ENCODE assay signal across 8 mouse cellular contexts in the genomic region with DNA sequence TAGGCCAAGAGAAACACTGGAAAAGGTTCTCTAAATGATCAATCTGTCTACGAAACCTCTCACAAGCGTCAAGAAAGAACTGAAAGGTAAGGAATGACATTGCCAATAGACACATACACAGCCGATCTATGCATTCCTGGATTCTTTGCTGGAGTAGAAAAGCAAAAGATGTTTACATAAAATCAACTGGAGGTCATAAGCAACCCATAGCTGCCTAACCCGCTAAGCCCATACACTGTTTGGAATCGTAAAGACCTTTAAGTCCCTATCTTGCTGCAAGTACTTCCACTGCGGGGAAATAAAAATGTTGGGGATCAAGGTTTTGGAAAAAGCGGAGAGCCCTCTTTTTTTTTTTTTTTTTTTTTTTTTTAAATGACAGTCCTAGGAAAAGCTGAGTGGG. TPM values are rescaled to one million over a fixed set of nuclear protein-coding genes. Genes with fewer than 3 reads are reported as not detected.
DNase-seq lines count a peak whose midpoint lies in the region; ATAC-seq and TF ChIP-seq lines count a peak whose summit lies in the region.

No protein-coding gene starts in this region.

- ATAC-seq in forebrain, embryonic 15.5 days (replicated peaks): no peak
- no peak for ATAC-seq in liver, embryonic 16.5 days (ENCODE audit: low read depth)
- ATAC-seq in frontal cortex, adult (ENCODE audit: low TSS enrichment): no peak

- no peak for TF ChIP-seq POLR2A in CH12.LX (IDR thresholded peaks at IDR 0.05; ENCODE audit: low read depth, low read length)

- 35% methylated on average over 7 of the region's 7 CpGs for WGBS in heart, embryonic 10.5 days
- WGBS in forebrain, embryonic 15.5 days: 41% methylated on average over 7 of the region's 7 CpGs
- whole genome bisulfite sequencing in liver, embryonic 16.5 days (ENCODE audit: insufficient replicate concordance): 25% methylated on average over 7 of the region's 7 CpGs

- DNase-seq in heart, embryonic 10.5 days (ENCODE audit: low spot score): no peak
- no peak for DNase-seq in heart, adult 11 months
- no peak for DNase-seq in CH12.LX (ENCODE audit: extremely low read depth)
- no peak for DNase-seq in left cerebral cortex, adult 8-10 months (ENCODE audit: low spot score in 2 of 2)
- no peak for DNase-seq in cerebellum, postnatal 10 days

- no peaks in the 10 kb centered on the region for H3K27me3 ChIP-seq in heart, embryonic 10.5 days (ENCODE audit: insufficient read depth, poor library complexity, severe bottlenecking)
- no peaks in the 10 kb centered on the region for H3K27me3 ChIP-seq in CH12.LX (replicated peaks)
- no peaks in the 10 kb centered on the region for H3K27me3 ChIP-seq in forebrain, embryonic 15.5 days
- no peaks in the 10 kb centered on the region for H3K27me3 ChIP-seq in liver, embryonic 16.5 days (ENCODE audit: control insufficient read depth, insufficient read depth, low read depth, low read length)

- H3K27ac ChIP-seq in heart, embryonic 10.5 days: peak overlapping the region; percentile 91
- no peak overlapping the region for H3K27ac ChIP-seq in CH12.LX (ENCODE audit: insufficient read depth, low read depth)
- no peak overlapping the region for H3K27ac ChIP-seq in forebrain, embryonic 15.5 days (replicated peaks)
- H3K27ac ChIP-seq in liver, embryonic 16.5 days (ENCODE audit: low read length): peak overlapping the region; percentile 96

- TF ChIP-seq RAD21 in CH12.LX (IDR thresholded peaks at IDR 0.05; ENCODE audit: low read depth, low read length): no peak

- H3K4me2 ChIP-seq in CH12.LX (ENCODE audit: insufficient read depth, low read depth, poor library complexity, severe bottlenecking): peak overlapping the region; percentile 97
- H3K4me2 ChIP-seq in forebrain, embryonic 15.5 days (replicated peaks): peak overlapping the region; percentile 58
- H3K4me2 ChIP-seq in liver, embryonic 16.5 days (ENCODE audit: low read depth, low read length): peak overlapping the region; percentile 74

- in situ Hi-C loops in CH12.LX (cut with MboI; ENCODE audit: low pct_ligation_motif_present, low pct_unique_long_range_greater_than_20kb, low sequenced_read_pairs): no loop called here

- peaks cover 27% of the 10 kb centered on the region for H3K4me1 ChIP-seq in heart, embryonic 10.5 days
- peaks cover 9 to 59% of the 10 kb centered on the region in 2 experiments; a peak in 3 of 4 replicates for H3K4me1 ChIP-seq in CH12.LX (ENCODE audit: control insufficient read depth in 1 of 2, insufficient read depth in 2 of 2)
- peaks cover 37% of the 10 kb centered on the region for H3K4me1 ChIP-seq in forebrain, embryonic 15.5 days
- H3K4me1 ChIP-seq in liver, embryonic 16.5 days (ENCODE audit: control insufficient read depth, low read depth, low read length): peaks cover 37% of the 10 kb centered on the region

- TF ChIP-seq CTCF in CH12.LX (conservative IDR thresholded peaks at IDR 0.05 in 1 of 2, IDR thresholded peaks at IDR 0.05 in 1 of 2; ENCODE audit: low read depth in 2 of 2, low read length in 2 of 2): no peak

- peak overlapping the region; percentile 87 for H3K4me3 ChIP-seq in heart, embryonic 10.5 days
- H3K4me3 ChIP-seq in CH12.LX (replicated peaks in 1 of 3; ENCODE audit: low read depth in 2 of 3, low read length in 2 of 3, poor library complexity in 1 of 3): peak overlapping the region; percentile 68 to 96 (median 95)
- H3K4me3 ChIP-seq in forebrain, embryonic 15.5 days: peak overlapping the region; percentile 83
- H3K4me3 ChIP-seq in liver, embryonic 16.5 days (ENCODE audit: low read depth, low read length): peak overlapping the region; percentile 96

- no peak for TF ChIP-seq EP300 in CH12.LX (IDR thresholded peaks at IDR 0.05; ENCODE audit: low read length)

- no peaks in the 10 kb centered on the region for H3K9me3 ChIP-seq in heart, embryonic 10.5 days
- H3K9me3 ChIP-seq in CH12.LX (replicated peaks; ENCODE audit: low read length): no peaks in the 10 kb centered on the region
- H3K9me3 ChIP-seq in forebrain, embryonic 15.5 days: no peaks in the 10 kb centered on the region
- H3K9me3 ChIP-seq in liver, embryonic 16.5 days (replicated peaks; ENCODE audit: control insufficient read depth, low read length): no peaks in the 10 kb centered on the region

- dilution Hi-C loops in CH12.LX (cut with MboI; ENCODE audit: extremely low pct_ligation_motif_present, extremely low pct_unique_long_range_greater_than_20kb, low sequenced_read_pairs): no loop called here

- H3K36me3 ChIP-seq in heart, embryonic 10.5 days: peaks cover 8% of the 10 kb centered on the region
- H3K36me3 ChIP-seq in CH12.LX (replicated peaks in 1 of 2; ENCODE audit: control insufficient read depth in 1 of 2, insufficient read depth in 1 of 2, low read length in 1 of 2): peaks cover 3 to 34% of the 10 kb centered on the region in 2 experiments
- 0 out of 2 replicates have a peak, but pooled peaks cover 2% of the 10 kb centered on the region for H3K36me3 ChIP-seq in forebrain, embryonic 15.5 days
- peaks cover 8% of the 10 kb centered on the region for H3K36me3 ChIP-seq in liver, embryonic 16.5 days (ENCODE audit: control insufficient read depth, insufficient read depth)

- H3K9ac ChIP-seq in CH12.LX (ENCODE audit: insufficient read depth, low read depth): peak overlapping the region; percentile 94
- H3K9ac ChIP-seq in forebrain, embryonic 15.5 days (replicated peaks): peak overlapping the region; percentile 90
- H3K9ac ChIP-seq in liver, embryonic 16.5 days (ENCODE audit: low read depth, low read length): peak overlapping the region; percentile 87

- H3K79me2 ChIP-seq in CH12.LX (replicated peaks; ENCODE audit: control insufficient read depth, extremely low read depth, insufficient read depth, poor library complexity, severe bottlenecking): peaks cover 68% of the 10 kb centered on the region

TF ChIP-seq in CH12.LX, 34 proteins besides CTCF, POLR2A, EP300 and RAD21:
- TF ChIP-seq ZNF384 (IDR thresholded peaks at IDR 0.05; ENCODE audit: low read depth, low read length) (peak; percentile 42; the same call in 1 of the 2 replicates), MYC (IDR thresholded peaks at IDR 0.05; ENCODE audit: low read depth, low read length) (no peak)

RNA-seq across cellular contexts. Expression of gene Vmp1, which starts 0.8 kb away (rescaled TPM):
- 107 and 115 TPM in 2 replicates for polyA plus RNA-seq in heart, embryonic 10.5 days (2016; fragmentation: Nextera tagmentation; extraction: Ambion mirVana)
- total RNA-seq in CH12.LX (2012; rRNA removed) (80.9 and 86.9 TPM in 2 replicates), CH12.LX (2014; rRNA removed) (209 and 231 TPM in 2 replicates)
- polyA plus RNA-seq in CH12.LX (2012; ENCODE audit: insufficient read length, low read depth): 166 and 167 TPM in 2 replicates
- 99.0 and 99.6 TPM in 2 replicates for polyA plus RNA-seq in forebrain, embryonic 15.5 days (2015; fragmentation: Nextera tagmentation; extraction: Ambion mirVana)
- 77.5 and 87.3 TPM in 2 replicates for polyA plus RNA-seq in liver, embryonic 16.5 days (2015; fragmentation: Nextera tagmentation; extraction: Ambion mirVana)
- 100 to 1,000 TPM; 133 to 169 (median 142) TPM for total RNA-seq in left cerebral cortex, adult 8-10 months (2022)

RNA-seq across cellular contexts. Expression of gene Ptrh2, which starts 0.9 kb away (rescaled TPM):
- polyA plus RNA-seq in heart, embryonic 10.5 days (2016; fragmentation: Nextera tagmentation; extraction: Ambion mirVana): 24.4 and 30.2 TPM in 2 replicates
- 29.8 and 39.4 TPM in 2 replicates for total RNA-seq in CH12.LX (2012; rRNA removed)
- total RNA-seq in CH12.LX (2014; rRNA removed): 34.7 and 40.9 TPM in 2 replicates
- 48.2 and 54.5 TPM in 2 replicates for polyA plus RNA-seq in CH12.LX (2012; ENCODE audit: insufficient read length, low read depth)
- polyA plus RNA-seq in forebrain, embryonic 15.5 days (2015; fragmentation: Nextera tagmentation; extraction: Ambion mirVana): 37.7 and 38.2 TPM in 2 replicates
- polyA plus RNA-seq in liver, embryonic 16.5 days (2015; fragmentation: Nextera tagmentation; extraction: Ambion mirVana): 13.3 and 13.7 TPM in 2 replicates
- total RNA-seq in left cerebral cortex, adult 8-10 months (2022): 1 to 10 TPM; 8.5 to 9.2 (median 8.7) TPM

Comparison
In these comparisons a context has a peak if more than half of its experiments do, and no peak if none do; other contexts are left out.
1. H3K27ac ChIP-seq: peak in heart, embryonic 10.5 days (single experiment) and liver, embryonic 16.5 days (single experiment); none in CH12.LX (single experiment) and forebrain, embryonic 15.5 days (single experiment).
2. Peak in every context shown above with its lines, with median percentiles within 50 percentile points of each other: H3K4me3 ChIP-seq, H3K4me2 ChIP-seq and H3K9ac ChIP-seq.